Mouse (Mus musculus) heart, postnatal 0 days (tissue): ENCODE results near the gene Pramef20.
A peak's percentile ranks its signal among the peaks of the same experiment; 100 is the strongest.

ENCODE experiments used
- CTCF ChIP-seq: IDR thresholded peaks from 2 replicates; pipeline ENCODE4 v1.5.1; 2016; ENCODE audit warnings: antibody characterized with exemption, control low read depth, low read depth
- EP300 ChIP-seq: IDR thresholded peaks from 2 replicates; pipeline ENCODE4 v1.6.1; 2016; ENCODE audit warnings: antibody characterized with exemption, low read depth

DNA sequence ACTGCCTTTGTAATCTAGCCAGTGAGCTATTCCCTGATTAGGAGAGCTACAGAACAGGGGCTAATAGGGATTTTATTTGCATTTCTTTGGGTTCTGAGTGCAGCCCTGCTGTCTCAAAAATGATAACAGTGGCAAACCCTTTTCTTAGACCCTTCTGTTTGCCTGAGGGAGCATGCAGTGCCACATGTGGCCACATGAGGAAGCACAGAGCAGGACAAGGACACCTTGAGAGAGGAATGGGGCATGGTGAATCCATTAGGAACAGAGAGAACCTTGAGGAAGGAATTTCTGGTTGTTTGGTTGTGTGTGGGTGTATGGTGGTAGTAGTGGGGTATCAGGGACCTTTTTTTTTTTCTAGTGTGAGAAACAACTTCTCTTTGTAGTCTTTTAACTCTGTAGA, 42.9 kb upstream of the Pramef20 start:
- no peak for TF ChIP-seq EP300
- peak; percentile 37 for TF ChIP-seq CTCF
